Mouse (Mus musculus) midbrain, embryonic 14.5 days (tissue): ENCODE data around the gene Prss53. TPM values are rescaled to one million over a fixed set of nuclear protein-coding genes. Genes with fewer than 3 reads are reported as not detected.
"Not testable (repeated sequence)": the region's sequence is repeated elsewhere in the genome, so short reads cannot be mapped to it uniquely, and the experiment has no call there.

Experiments
- ATAC-seq: fragments of 200-750 bp; cut with Nextera tagmentation; 2 replicates; pipeline ENCODE4 v1.8.0; 2017; ENCODE audit warnings: moderate number of reproducible peaks, moderate library complexity; ENCODE audit not compliant: low FRiP score, low TSS enrichment
- DNase-seq: peaks from one replicate; pipeline ENCODE4 v3.0.0-alpha.2; 2015
- H3K27ac ChIP-seq: fragments of 300-500 bp; sonication (generic); replicated peaks from 2 replicates; pipeline ENCODE4 v1.5.1; 2014; ENCODE audit warnings: mild to moderate bottlenecking, low read depth, low read length, moderate library complexity
- H3K27me3 ChIP-seq: fragments of 300-500 bp; sonication (generic); 2 replicates; pipeline ENCODE4 v1.6.1; 2014; ENCODE audit warnings: low read length, control low read depth, mixed read lengths; ENCODE audit not compliant: control insufficient read depth, insufficient read depth
- H3K36me3 ChIP-seq: fragments of 300-500 bp; sonication (generic); 2 replicates; pipeline ENCODE4 v1.6.1; 2014; ENCODE audit warnings: low read length, control low read depth; ENCODE audit not compliant: control insufficient read depth, insufficient read depth
- H3K4me1 ChIP-seq: fragments of 300-500 bp; sonication (generic); 2 replicates; pipeline ENCODE4 v1.6.1; 2014; ENCODE audit warnings: mild to moderate bottlenecking, antibody characterized with exemption, low read length, control low read depth; ENCODE audit not compliant: control insufficient read depth, insufficient read depth
- H3K4me2 ChIP-seq: fragments of 300-500 bp; sonication (generic); 2 replicates; pipeline ENCODE4 v1.6.1; 2014; ENCODE audit warnings: mild to moderate bottlenecking, low read length, moderate library complexity
- H3K4me3 ChIP-seq: fragments of 300-500 bp; sonication (generic); replicated peaks from 2 replicates; pipeline ENCODE4 v1.5.1; 2014; ENCODE audit warnings: low read depth, low read length
- H3K9ac ChIP-seq: fragments of 300-500 bp; sonication (generic); replicated peaks from 2 replicates; pipeline ENCODE4 v1.6.1; 2014; ENCODE audit warnings: mild to moderate bottlenecking, low read length, moderate library complexity
- H3K9me3 ChIP-seq: fragments of 300-500 bp; sonication (generic); 2 replicates; pipeline ENCODE4 v1.6.1; 2016; ENCODE audit warnings: low read length, control low read depth, mixed read lengths; ENCODE audit not compliant: control insufficient read depth
- WGBS: fragments of 180-500 bp; shearing (Covaris S2); extraction: QIAGEN DNeasy Blood & Tissue Kit; methylation state at CpG from one replicate; pipeline ENCODE4 v1.1.7; 2014; 5-methylcytosine and 5-hydroxymethylcytosine counted together
- polyA plus RNA-seq: library from polyadenylated mRNA; unstranded; fragments of >200 nt; fragmentation: Nextera tagmentation; extraction: Ambion mirVana; gene quantifications from 2 replicates; pipeline ENCODE4 v1.2.1, GENCODE M21; 2014

Prss53 gene
- polyA plus RNA-seq, 1 experiment from 2014 or later, result 1.1 TPM

- DNase-seq, result no peak
- Histone ChIP-seq H3K4me2 (no peak overlapping the region), H3K4me1 (no peaks in the 10 kb centered on the region), H3K9ac (no peak overlapping the region), H3K27ac (no peak overlapping the region), H3K27me3 (no peaks in the 10 kb centered on the region), H3K36me3 (peaks cover 9% of the 10 kb centered on the region; the same call in 1 of the 2 replicates), H3K9me3 (no peaks in the 10 kb centered on the region), H3K4me3 (no peak overlapping the region)
- ATAC-seq, result no peak
- 71% methylated on average over 6 of the region's 6 CpGs for WGBS
Measured at GRCm38 (mm10) chr7:127849973-127850875, 40.5 kb downstream of the Prss53 start.

GRCm38 (mm10) chr7:127842001-127842718, 48.6 kb downstream of the Prss53 start:
- peak; percentile 86 for DNase-seq
- whole genome bisulfite sequencing, result under 1% methylated on average over 40 of the region's 40 CpGs
- Histone ChIP-seq H3K4me3 (peak overlapping the region; percentile 59), H3K9me3 (no peaks in the 10 kb centered on the region), H3K4me1 (peaks cover 5% of the 10 kb centered on the region), H3K27me3 (no peaks in the 10 kb centered on the region), H3K9ac (peak overlapping the region; percentile 66), H3K36me3 (peaks cover 4% of the 10 kb centered on the region; the same call in 1 of the 2 replicates), H3K4me2 (peak overlapping the region; percentile 99), H3K27ac (peak overlapping the region; percentile 88)
- ATAC-seq, result peak; percentile 53

GRCm38 (mm10) chr7:127841340-127842000, 49.3 kb downstream of the Prss53 start:
- DNase-seq (peak; percentile 97), ATAC-seq (peak; percentile 95)
- WGBS, result under 1% methylated on average over 43 of the region's 46 CpGs
- Histone ChIP-seq H3K27me3 (no peaks in the 10 kb centered on the region), H3K4me3 (peak overlapping the region; percentile 59), H3K9me3 (no peaks in the 10 kb centered on the region), H3K36me3 (peaks cover 4% of the 10 kb centered on the region; the same call in 1 of the 2 replicates), H3K9ac (peak overlapping the region; percentile 66), H3K27ac (peak overlapping the region; percentile 88), H3K4me1 (peaks cover 5% of the 10 kb centered on the region), H3K4me2 (peak overlapping the region; percentile 99)

- no peaks in the 10 kb centered on the region for H3K9me3 ChIP-seq
- peak overlapping the region; percentile 99 for H3K4me2 ChIP-seq
- 0 out of 2 replicates have a peak, but pooled peaks cover 4% of the 10 kb centered on the region for H3K36me3 ChIP-seq
- peak overlapping the region; percentile 88 for H3K27ac ChIP-seq
- ATAC-seq, result peak; percentile 10; the same call in 1 of the 2 replicates
- WGBS, result 3% methylated on average over 15 of the region's 15 CpGs
- H3K9ac ChIP-seq, result peak overlapping the region; percentile 66
- DNase-seq, result peak; percentile 40
- H3K4me1 ChIP-seq, result peaks cover 5% of the 10 kb centered on the region
- H3K27me3 ChIP-seq, result no peaks in the 10 kb centered on the region
- peak overlapping the region; percentile 59 for H3K4me3 ChIP-seq
Measured at GRCm38 (mm10) chr7:127840886-127841285, 49.9 kb downstream of the Prss53 start.

GRCm38 (mm10) chr7:127840031-127840430, 50.7 kb downstream of the Prss53 start:
- not testable (repeated sequence) for H3K9ac ChIP-seq, ATAC-seq, H3K9me3 ChIP-seq, H3K27ac ChIP-seq, H3K4me1 ChIP-seq, H3K4me3 ChIP-seq, H3K36me3 ChIP-seq, H3K27me3 ChIP-seq, DNase-seq
- 79% methylated on average over 2 of the region's 2 CpGs for WGBS
- peak overlapping the region; percentile 99 for H3K4me2 ChIP-seq

- H3K4me3 ChIP-seq, ATAC-seq, H3K4me1 ChIP-seq, H3K9ac ChIP-seq, DNase-seq, H3K27ac ChIP-seq, H3K27me3 ChIP-seq, H3K4me2 ChIP-seq, H3K9me3 ChIP-seq, H3K36me3 ChIP-seq: not testable (repeated sequence)
- WGBS, result 74% methylated on average over 4 of the region's 4 CpGs
Measured at GRCm38 (mm10) chr7:127837878-127838277, 52.9 kb downstream of the Prss53 start.

GRCm38 (mm10) chr7:127837473-127837872, 53.3 kb downstream of the Prss53 start:
- no peak overlapping the region for H3K27ac ChIP-seq
- H3K27me3 ChIP-seq, result no peaks in the 10 kb centered on the region
- no peaks in the 10 kb centered on the region for H3K9me3 ChIP-seq
- ATAC-seq (no peak), DNase-seq (no peak)
- no peak overlapping the region for H3K4me2 ChIP-seq
- peaks cover 5% of the 10 kb centered on the region for H3K4me1 ChIP-seq
- no peaks in the 10 kb centered on the region for H3K36me3 ChIP-seq
- no peak overlapping the region for H3K9ac ChIP-seq
- H3K4me3 ChIP-seq, result no peak overlapping the region
- 90% methylated on average over 5 of the region's 5 CpGs for WGBS
